Mouse (Mus musculus) CD4-positive, CD25-positive, alpha-beta regulatory T cell, adult 2 months (primary cell): ENCODE results near the gene Myo18b.

Source experiments
- DNase-seq: peaks from one replicate; pipeline ENCODE4 v3.0.0-alpha.2; 2012; ENCODE audit warnings: low read depth, low spot score

Myo18b gene

DNA sequence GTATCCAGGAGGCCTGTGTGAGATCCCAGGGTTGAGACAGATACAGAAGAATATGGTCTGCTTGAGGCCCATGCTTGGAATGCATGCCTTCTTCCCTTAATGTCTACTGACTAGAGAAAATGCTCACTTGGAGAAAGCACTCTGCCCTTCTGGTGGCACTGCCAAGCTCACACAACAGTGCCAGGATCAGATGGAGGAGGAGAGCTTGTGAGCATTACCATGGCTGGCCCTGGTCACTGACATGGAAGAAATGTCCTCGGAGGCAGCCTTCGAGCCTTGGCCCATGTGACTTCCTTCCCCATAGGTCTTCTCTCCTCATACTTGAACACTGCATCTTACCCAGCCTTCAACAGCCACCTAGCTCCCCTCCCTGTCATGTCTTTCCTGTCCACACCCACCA is 216.9 kb downstream of the Myo18b start:
- no peak for DNase-seq

DNA sequence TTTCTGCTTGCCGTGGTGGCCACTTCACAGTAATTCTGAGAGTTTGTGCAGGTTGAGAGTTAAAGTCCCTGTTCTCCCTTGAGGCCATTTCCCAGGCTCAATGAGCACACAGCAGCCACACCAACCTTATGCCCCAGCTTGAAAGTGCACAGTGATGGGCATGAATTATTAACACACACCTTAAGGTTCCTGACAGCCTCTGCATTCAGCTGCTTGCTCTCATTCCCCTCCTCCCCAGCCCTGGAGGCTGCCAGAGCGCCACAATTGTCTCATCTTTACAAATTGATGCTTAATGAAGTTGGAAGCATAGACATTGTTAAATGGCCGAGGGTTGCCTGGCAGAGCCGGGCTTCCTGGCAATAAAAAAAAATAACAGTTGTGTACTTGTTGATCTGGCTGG is 218.0 kb downstream of the Myo18b start:
- DNase-seq: no peak

DNA sequence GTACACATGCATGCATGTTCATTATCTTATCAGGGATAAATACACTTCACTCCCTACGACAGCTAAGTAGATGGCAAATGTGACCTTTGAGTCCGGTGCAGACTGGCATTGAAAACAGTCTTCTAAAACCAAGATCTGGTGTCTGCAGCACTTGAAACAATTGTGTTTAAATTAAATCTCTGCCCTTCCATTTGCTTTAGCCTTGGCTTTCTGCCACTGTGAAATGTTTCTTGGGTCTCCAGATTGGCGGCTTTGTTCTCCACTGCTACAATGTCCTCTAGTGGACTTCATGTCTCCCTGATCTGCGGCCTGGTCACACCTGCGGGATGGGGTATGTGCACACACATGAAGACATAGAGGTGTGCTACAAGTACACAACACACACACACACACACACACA is 221.4 kb downstream of the Myo18b start:
- no peak for DNase-seq

DNA sequence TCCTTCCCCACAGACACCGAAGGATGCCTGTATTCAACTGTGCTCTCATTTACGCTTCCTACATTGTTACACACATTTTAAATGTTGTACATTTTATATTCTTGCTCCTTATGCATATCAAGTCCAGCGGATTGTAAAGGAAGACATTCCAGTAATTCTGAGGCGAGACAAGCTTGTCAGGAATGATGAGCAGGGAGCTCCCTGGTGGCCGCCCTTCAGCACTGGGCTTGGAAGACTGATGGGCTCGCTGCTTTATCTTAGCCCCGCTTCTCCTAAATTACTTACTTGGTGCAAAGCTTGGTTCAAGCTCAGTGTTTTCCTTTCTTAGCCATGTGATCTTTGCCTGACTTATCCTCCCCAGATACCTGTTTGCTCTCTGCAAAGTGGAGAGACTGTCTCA is 223.7 kb downstream of the Myo18b start:
- no peak for DNase-seq

DNA sequence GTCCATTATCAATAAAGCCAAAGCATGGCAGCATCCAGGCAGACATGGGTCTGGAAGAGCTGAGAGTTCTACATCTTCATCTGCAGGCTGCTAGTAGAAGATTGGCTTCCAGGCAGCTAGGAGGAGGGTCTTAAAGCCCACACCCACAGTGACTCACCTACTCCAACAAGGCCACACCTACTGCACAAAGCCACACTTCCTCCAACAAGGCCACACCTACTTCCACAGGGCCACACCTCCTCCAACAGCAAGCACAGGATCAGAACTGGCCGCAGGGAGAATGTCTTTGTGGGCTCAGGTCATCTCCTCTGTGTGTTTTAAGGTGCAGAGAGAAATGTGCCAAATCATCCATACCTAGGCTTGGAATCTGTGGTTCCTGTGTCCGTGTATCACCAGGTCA is 224.2 kb downstream of the Myo18b start:
- no peak for DNase-seq

DNA sequence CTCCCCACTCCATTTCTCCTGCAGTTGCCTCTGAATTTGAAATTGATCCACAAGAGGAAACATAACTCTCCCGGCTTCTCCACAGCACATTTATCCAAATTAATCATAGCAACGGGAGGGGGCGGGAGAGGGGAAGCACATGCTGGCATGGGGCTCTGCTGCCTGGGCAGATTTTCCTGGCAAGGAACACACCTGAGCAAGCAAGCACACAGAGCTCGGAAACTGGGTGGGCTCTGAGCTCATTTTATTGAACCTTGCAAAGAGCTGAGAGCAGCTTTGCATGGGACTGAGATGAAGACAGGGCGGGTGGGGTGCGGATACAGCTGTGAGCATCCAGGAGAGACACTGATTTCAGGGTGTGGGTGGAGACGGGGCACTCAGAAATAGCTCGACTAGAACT is 229.0 kb downstream of the Myo18b start:
- no peak for DNase-seq

DNA sequence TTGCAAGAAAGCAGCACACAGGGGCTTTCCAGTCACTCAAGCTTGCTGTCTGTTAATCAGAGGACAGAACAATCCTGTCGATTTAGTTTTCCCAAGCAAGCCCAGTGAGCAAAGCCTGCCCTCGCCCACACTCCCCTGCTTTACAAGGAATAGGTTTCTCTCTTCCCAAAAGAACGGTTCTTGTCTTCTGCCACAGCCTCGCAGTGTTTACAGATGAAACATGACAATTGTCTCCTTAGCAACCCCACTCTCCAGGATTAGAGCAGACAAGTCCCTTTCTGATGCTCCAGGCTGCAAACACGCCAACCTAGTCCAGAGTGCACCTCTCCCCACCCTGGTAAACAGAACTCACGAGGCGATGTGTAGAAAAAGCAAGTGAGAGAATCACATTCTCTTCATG is 230.5 kb downstream of the Myo18b start:
- no peak for DNase-seq

DNA sequence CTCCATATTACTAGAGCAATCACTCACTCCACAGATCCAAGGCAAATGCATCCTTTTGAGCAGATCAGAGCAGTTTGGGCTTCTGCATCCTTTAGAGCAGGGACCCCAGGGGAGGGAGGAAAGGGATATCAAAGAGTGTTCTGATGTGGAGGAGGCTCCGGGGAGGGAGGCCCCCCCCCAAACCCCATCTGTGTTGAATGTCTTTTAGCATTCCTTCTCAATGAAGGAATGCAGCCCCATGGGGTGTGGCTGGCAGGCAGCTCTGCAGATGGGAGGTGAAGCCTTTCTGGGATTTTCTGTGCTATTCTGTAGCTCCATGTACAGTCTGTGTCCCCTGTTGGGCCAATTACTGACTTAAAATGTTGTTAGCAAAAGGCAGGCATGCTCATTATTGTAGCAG is 232.5 kb downstream of the Myo18b start:
- DNase-seq: no peak

DNA sequence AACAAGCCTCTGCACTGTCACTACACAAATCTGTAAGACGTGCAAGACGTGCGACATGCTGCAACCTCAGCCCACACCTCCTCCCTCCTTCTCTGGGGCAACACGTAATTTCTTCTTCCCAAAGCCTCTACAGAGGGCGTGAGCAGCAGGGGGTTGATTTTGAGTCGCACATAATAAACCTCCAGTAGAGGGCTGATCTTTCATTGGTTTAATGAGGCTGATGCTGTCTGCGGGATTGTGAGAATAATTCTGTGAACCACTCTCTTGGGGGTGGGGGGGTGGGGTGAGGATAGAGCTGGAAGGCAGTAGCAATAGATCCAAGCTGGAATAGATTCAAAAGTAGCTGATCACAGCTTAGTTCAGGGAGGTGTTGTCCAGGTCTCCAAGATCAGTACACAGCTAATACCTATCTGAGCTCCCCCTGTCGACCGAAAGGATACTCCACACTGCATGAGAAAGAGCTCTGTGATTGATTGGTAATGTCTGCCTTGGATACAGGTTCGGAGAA is 235.2 kb downstream of the Myo18b start:
- DNase-seq: no peak

DNA sequence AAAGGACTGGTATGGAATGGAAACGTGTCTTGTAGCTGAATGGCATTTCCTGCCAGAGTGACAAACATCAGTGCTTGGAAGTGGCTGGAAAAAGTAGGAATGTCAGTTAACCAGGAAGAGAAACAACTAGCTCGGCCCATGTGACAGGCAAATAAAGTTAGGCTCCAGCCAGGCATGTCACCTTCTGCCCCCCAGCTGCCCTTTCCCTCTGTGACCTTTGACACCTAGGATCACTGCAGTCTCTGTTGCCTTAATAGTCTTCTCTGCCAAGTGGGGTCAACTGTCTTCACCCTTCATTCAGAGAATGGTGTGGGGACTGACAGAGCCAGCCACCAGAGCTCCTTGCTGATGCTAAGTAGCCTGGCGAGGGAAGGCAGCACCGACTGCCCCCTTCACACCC is 236.9 kb downstream of the Myo18b start:
- DNase-seq: no peak

DNA sequence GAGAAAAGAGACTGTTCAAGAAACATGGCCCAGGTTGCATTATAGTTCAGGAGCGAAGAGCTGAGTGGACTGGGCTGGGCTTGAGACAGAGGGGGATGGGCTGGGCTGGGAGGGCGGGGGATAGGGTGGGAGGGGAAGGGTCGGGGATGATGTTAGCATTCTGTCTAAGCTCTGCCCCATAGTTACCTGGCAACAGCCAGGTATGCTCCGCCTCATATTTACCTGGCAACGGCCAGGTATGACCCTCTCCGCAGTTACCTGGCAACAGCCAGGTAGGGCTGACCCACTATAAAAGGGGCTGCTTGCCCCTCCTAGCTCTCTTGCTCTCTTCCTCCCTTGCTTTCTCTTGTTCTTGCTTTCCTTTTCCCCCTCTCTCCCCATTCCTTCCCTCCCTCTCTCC is 239.4 kb downstream of the Myo18b start:
- no peak for DNase-seq

DNA sequence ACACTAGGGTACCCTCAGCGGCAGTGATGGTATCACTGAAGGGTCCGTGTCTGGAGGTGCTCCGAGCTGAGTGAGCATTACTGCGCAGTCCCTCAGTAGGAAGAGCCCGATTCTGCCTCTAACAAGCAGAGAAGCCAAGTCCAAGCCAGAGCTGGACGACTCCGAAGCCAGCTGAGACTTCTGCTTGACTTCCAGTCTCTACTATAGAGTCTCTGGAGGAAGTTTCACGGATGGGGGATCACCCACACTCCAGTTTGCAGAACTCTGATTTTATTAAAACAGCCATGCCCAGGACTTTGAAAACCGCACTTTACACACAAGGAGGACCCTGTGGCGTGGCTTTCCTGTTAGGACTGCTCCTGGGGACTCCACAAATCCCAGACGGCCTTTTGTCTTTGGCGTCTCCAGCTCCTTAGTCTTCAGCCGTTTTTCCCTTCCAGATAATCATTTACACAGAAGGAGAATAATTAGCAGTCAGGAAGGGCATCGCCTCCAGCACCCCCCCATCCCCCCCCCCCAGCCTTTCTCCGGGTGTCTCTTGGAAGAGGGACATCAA is 240.1 kb downstream of the Myo18b start:
- DNase-seq: no peak

DNA sequence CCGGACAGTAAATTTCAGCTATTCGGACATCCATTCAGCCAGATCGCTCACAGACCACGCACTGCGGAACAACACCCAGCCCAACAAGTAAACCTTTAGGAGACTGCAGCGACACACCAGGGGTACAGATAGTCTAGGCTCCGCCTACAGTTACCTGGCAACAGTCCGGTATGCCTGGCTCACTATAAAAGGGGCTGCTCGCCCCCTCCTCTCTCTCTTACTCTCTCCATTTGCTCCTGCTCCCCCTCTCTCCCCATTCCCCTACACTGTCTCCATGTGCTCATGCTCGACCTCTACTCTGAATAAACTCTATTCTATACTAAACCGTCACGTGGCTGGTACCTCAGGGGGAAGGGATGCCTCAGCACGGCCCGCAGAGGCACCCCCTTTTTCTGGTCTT is 240.6 kb downstream of the Myo18b start:
- DNase-seq: no peak

DNA sequence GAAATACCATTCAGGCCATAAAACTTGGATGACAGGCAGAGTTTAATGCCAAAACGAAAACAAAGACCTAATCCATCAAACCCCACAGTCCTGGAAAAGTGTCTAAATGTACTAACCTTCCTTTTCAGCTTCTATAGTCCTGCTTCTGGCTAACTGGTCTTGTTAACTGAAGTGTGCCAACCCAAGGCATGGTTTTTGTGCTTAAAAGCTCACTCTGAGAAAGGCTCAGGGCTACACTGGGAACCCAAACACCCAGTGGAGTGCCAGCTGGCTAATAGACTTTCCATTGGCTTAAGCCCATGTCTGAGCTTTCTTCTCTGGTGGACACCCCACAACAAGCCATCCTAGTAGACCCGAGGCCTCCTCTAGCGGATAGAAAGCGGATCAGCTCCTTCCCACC is 244.1 kb downstream of the Myo18b start:
- DNase-seq: no peak

DNA sequence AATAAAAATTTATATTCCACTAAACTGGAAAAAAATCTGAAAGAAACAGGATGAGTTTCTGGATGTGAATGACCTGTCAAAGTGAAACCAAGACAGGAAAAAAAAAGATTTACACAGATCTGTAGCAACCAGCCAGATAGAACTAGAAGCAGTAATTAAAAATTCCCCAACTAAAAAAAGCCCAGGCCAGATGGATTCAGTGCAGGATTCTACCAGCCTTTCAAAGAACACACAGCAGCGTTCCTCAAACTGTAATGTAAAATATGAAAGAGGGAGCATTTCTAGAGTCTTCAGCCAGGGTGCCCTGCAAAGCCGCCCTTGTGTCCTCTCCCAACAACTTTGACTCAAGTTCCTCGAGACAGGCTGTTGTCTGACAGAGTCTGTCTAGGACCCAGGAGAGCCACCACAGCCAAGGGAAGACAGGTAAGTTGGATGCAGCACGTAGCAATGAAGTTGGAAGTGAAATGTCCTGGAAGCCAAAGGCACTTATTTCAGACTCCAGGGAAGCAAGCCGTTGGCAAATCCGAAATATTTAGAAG is 246.9 kb downstream of the Myo18b start:
- no peak for DNase-seq

DNA sequence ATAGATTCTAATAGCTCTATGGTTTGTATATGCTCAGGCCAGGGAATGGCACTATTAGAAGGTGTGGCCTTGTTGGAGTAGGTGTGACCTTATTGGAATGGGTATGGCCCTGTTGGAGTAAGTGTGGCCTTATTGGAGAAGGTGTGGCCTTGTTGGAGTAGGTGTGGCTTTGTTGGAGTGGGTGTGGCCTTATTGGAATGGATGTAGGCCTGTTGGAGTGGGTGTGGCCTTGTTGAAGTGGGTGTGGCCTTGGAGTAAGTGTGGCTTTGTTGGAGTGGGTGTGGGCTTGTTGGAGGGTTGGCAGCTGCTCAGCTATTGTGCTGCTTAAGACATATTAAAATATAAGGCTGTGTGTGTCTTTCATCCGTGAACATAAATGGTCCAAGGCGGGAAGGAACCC is 249.3 kb downstream of the Myo18b start:
- no peak for DNase-seq

DNA sequence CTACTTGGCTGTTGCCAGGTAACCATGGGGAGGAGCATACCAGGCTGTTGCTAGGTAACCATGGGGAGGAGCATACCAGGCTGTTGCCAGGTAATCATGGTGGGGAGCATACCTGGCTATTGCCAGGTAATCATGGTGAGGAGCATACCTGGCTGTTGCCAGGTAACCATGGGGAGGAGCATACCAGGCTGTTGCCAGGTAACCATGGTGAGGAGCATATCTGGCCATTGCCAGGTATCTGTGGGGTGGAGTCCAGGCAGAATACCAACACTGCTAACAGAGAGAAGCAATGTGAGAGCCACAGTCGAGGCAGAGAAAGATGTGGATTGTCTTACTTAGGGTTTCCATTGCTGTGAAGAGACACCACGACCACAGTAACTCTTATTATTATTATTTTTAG is 250.6 kb downstream of the Myo18b start:
- DNase-seq: no peak

DNA sequence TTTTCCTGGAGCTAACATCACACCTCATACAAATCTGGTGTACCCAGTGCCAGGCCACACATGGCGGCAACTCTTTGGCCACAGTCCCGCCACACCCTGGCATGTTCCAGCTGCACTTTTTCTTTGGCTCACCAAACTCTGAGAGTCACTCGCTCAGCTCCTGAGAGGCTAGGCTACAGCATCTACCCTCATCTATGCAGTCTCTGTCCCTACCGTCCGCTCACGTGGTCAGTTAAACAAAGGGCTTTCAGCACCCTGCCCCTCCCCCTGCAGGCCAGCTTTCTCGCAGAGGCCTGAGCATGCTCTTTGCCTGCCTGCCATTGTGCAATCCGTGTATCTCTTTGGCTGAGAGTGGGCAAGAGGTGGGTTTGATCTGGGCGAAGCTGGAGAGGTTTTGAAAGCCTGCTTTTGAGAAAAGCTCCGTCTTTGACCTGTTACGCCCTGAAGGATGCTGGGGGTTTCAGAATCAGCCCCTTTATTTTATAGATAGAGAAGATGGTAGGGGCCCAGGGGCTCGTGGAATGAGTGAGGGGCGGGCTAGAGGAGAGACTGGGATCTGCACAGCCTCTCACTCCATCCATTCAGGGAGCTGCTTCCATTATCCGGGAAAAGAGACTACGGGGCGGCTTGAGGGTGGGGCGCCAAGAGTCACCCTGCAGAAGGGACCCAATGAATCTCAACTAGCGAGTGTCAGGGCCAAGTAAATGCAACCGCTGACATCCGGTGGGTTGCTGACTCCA is 252.5 kb downstream of the Myo18b start:
- DNase-seq: no peak

DNA sequence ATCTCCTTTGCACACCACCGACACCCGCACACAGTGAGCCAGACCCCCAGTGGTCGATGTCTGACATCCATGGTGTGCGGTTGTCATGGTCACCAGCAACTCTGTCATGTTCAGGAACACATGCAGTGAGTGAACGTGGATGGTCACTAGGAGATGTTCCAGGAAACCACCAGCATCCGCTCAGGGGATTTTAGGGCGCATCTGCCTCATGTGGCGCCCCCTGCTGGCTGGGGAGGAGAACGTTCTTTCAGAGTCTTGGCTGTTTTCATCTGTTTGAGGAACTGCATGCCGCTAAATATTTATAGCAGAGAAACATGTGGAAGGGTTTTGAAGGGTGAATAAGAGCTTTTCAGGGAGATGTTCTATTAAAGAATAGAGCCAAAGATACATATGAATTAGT is 253.4 kb downstream of the Myo18b start:
- peak; percentile 9 for DNase-seq

DNA sequence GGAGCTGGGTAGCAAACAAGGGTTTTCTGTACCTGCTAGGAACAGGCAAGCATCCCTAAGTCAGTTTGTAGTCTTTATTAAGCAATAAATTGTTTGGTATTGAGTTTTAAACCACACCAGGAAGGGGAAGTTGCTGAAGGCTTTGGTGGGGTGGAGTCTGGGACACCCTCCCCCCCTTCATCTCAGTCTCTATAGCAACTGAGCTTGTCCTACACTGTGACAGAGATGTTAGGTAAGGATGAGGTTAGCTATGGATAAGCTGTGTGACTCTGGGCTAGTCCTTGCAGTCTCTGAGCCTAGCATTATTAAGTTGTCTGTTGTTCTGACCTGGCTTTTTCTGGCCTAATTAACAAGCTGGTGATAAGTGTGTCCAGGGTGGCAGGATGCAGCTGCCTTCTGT is 254.4 kb downstream of the Myo18b start:
- no peak for DNase-seq

DNA sequence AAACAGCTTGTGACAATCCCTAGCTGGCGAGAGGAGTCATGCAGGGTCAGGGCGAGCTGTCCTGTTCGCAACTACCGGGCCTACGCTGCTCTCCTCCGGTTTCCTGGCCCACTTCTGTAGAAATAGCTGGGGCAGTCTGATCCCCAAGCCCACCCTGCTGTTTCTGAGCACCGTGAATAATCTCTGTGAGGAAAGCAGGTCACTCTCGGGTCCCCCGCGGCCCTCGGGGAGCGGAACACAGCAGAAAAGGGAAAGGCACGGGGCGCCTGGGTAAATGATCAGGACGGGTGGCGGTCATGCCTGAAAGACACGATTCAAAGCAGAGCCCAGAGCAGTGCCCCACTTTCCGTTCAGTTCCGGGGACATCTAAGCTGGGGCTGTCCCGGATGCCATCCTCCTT is 255.0 kb downstream of the Myo18b start:
- DNase-seq: no peak

DNA sequence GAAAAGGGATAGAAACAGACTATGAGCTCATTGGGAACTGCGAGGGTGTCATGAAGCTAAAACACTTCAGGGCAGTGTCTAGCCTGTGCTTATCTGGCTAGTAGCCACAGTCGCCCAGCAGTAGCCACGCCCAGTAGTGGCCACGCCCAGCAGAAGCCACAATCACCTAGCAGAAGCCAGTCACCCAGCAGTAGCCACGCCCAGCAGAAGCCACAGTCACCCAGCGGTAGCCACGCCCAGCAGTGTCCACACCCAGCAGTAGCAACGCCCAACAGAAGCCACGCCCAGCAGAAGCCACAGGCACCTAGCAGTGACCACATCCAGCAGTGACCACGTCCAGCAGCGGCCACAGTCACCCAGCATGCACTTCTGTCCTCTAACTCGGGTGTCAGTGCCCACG is 255.5 kb downstream of the Myo18b start:
- peak; percentile 13 for DNase-seq
